Mouse (Mus musculus) brain, embryonic 14.5 days (tissue): ENCODE results near the gene Uchl1.

Experiments used
- CTCF ChIP-seq: fragments of 200-500 bp; IDR thresholded peaks from 2 replicates; pipeline ENCODE4 v1.5.1; 2012; ENCODE audit warnings: inconsistent platforms, mild to moderate bottlenecking, moderate library complexity, borderline replicate concordance; ENCODE audit not compliant: insufficient read depth, insufficient read length; ENCODE audit errors: extremely low read depth
- POLR2A ChIP-seq: fragments of 200-500 bp; IDR thresholded peaks from 2 replicates; pipeline ENCODE4 v1.6.1; 2012; ENCODE audit warnings: mild to moderate bottlenecking, inconsistent platforms, borderline replicate concordance; ENCODE audit not compliant: poor library complexity, insufficient read depth, insufficient read length, severe bottlenecking; ENCODE audit errors: extremely low read depth

DNA sequence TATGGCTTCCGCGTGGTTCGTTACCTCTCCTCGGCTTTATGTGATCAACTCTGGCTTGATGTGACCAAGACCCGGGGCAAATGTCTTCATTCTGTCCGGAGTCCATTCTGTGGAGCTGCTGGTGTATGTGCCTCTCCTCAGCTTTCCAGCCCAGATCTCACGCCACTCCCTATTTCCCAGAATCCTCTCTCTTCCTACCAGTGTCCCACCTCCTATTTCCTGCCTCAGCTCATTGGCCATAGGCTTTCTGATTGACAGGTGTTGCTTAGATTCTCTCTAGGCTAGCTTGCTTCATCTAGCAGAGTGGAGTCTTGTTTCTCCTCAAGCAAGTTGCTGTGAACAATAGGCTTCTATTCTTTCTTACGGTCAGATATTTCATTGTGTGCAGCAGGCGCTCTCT lies 13.9 kb downstream of the Uchl1 start:
- TF ChIP-seq CTCF (no peak), POLR2A (no peak)
